Mouse (Mus musculus): Measurements from ENCODE around the gene Rpl24. TPM values are rescaled to one million over a fixed set of nuclear protein-coding genes. Genes with fewer than 3 reads are reported as not detected.

Gene Rpl24
- polyA plus RNA-seq, 1 experiment from 2014 or later = 499 TPM

GRCm38 (mm10) chr16:55986001-55986400 is 19.9 kb downstream of the Rpl24 start:
- H3K36me3 ChIP-seq (ENCODE audit: control insufficient read depth, insufficient read depth) = peaks cover 18% of the 10 kb centered on the region
- H3K27ac ChIP-seq (ENCODE audit: low read length) = no peak overlapping the region
- H3K4me2 ChIP-seq (ENCODE audit: low read length) = no peak overlapping the region
- ATAC-seq = no peak
- H3K27me3 ChIP-seq (replicated peaks; ENCODE audit: control insufficient read depth, insufficient read depth, low read length) = no peaks in the 10 kb centered on the region
- H3K9me3 ChIP-seq (ENCODE audit: control insufficient read depth, low read length) = no peaks in the 10 kb centered on the region
- H3K9ac ChIP-seq (replicated peaks; ENCODE audit: low read depth, low read length) = no peak overlapping the region
- no peak overlapping the region for H3K4me3 ChIP-seq (replicated peaks; ENCODE audit: low read length)
- whole genome bisulfite sequencing = 97% methylated on average over 3 of the region's 3 CpGs
- H3K4me1 ChIP-seq (replicated peaks; ENCODE audit: control insufficient read depth, insufficient read depth, low read length) = no peaks in the 10 kb centered on the region

GRCm38 (mm10) chr16:55990311-55990710 is 24.2 kb downstream of the Rpl24 start:
- H3K4me2 ChIP-seq (ENCODE audit: low read length) = no peak overlapping the region
- H3K9ac ChIP-seq (replicated peaks; ENCODE audit: low read depth, low read length) = no peak overlapping the region
- H3K36me3 ChIP-seq (ENCODE audit: control insufficient read depth, insufficient read depth) = peaks cover 21% of the 10 kb centered on the region
- no peak for ATAC-seq
- no peaks in the 10 kb centered on the region for H3K27me3 ChIP-seq (replicated peaks; ENCODE audit: control insufficient read depth, insufficient read depth, low read length)
- H3K9me3 ChIP-seq (ENCODE audit: control insufficient read depth, low read length) = no peaks in the 10 kb centered on the region
- H3K4me1 ChIP-seq (replicated peaks; ENCODE audit: control insufficient read depth, insufficient read depth, low read length) = no peaks in the 10 kb centered on the region
- H3K4me3 ChIP-seq (replicated peaks; ENCODE audit: low read length) = no peak overlapping the region
- WGBS = 94% methylated on average over 4 of the region's 4 CpGs
- H3K27ac ChIP-seq (ENCODE audit: low read length) = no peak overlapping the region

DNA sequence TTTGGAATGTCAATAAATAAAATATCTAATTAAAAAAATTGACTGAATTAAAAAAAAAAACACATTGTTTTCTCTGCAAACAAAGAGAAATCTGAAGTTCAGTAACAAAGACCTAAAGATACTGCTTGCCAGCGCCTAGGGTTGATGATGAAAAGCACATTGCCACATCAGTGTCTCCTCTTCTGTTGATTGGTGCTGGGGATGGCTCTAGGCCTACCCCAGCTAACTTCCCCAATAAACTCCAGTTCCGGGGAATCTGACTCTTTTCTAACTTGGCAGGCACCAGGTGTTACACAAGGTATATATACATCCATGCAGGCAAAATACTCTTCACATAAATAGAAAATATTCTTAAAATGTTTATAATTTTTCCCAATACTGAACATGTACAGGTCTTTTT is 28.2 kb downstream of the Rpl24 start:
- no peak overlapping the region for H3K4me3 ChIP-seq (replicated peaks; ENCODE audit: low read length)
- no peak for ATAC-seq
- no peak overlapping the region for H3K4me2 ChIP-seq (ENCODE audit: low read length)
- H3K9me3 ChIP-seq (ENCODE audit: control insufficient read depth, low read length) = no peaks in the 10 kb centered on the region
- peaks cover 19% of the 10 kb centered on the region for H3K36me3 ChIP-seq (ENCODE audit: control insufficient read depth, insufficient read depth)
- H3K27me3 ChIP-seq (replicated peaks; ENCODE audit: control insufficient read depth, insufficient read depth, low read length) = no peaks in the 10 kb centered on the region
- H3K27ac ChIP-seq (ENCODE audit: low read length) = no peak overlapping the region
- H3K4me1 ChIP-seq (replicated peaks; ENCODE audit: control insufficient read depth, insufficient read depth, low read length) = no peaks in the 10 kb centered on the region
- 94% methylated on average over 2 of the region's 2 CpGs for WGBS
- no peak overlapping the region for H3K9ac ChIP-seq (replicated peaks; ENCODE audit: low read depth, low read length)

GRCm38 (mm10) chr16:56006798-56007197 is 40.7 kb downstream of the Rpl24 start:
- peaks cover 28% of the 10 kb centered on the region for H3K36me3 ChIP-seq (ENCODE audit: control insufficient read depth, insufficient read depth)
- 95% methylated on average over 11 of the region's 11 CpGs for WGBS
- no peak for ATAC-seq

GRCm38 (mm10) chr16:56008862-56009261 is 42.8 kb downstream of the Rpl24 start:
- peaks cover 17% of the 10 kb centered on the region for H3K36me3 ChIP-seq (ENCODE audit: control insufficient read depth, insufficient read depth)
- 88% methylated on average over 1 of the region's 1 CpGs for WGBS

More at GRCm38 (mm10) chr16:56006798-56007197, 40.7 kb downstream of the Rpl24 start:
- no peak overlapping the region for H3K9ac ChIP-seq (replicated peaks; ENCODE audit: low read depth, low read length)
- no peak overlapping the region for H3K27ac ChIP-seq (ENCODE audit: low read length)
- H3K4me3 ChIP-seq (replicated peaks; ENCODE audit: low read length) = no peak overlapping the region
- no peaks in the 10 kb centered on the region for H3K9me3 ChIP-seq (ENCODE audit: control insufficient read depth, low read length)
- no peaks in the 10 kb centered on the region for H3K4me1 ChIP-seq (replicated peaks; ENCODE audit: control insufficient read depth, insufficient read depth, low read length)
- H3K4me2 ChIP-seq (ENCODE audit: low read length) = no peak overlapping the region
- H3K27me3 ChIP-seq (replicated peaks; ENCODE audit: control insufficient read depth, insufficient read depth, low read length) = no peaks in the 10 kb centered on the region

DNA sequence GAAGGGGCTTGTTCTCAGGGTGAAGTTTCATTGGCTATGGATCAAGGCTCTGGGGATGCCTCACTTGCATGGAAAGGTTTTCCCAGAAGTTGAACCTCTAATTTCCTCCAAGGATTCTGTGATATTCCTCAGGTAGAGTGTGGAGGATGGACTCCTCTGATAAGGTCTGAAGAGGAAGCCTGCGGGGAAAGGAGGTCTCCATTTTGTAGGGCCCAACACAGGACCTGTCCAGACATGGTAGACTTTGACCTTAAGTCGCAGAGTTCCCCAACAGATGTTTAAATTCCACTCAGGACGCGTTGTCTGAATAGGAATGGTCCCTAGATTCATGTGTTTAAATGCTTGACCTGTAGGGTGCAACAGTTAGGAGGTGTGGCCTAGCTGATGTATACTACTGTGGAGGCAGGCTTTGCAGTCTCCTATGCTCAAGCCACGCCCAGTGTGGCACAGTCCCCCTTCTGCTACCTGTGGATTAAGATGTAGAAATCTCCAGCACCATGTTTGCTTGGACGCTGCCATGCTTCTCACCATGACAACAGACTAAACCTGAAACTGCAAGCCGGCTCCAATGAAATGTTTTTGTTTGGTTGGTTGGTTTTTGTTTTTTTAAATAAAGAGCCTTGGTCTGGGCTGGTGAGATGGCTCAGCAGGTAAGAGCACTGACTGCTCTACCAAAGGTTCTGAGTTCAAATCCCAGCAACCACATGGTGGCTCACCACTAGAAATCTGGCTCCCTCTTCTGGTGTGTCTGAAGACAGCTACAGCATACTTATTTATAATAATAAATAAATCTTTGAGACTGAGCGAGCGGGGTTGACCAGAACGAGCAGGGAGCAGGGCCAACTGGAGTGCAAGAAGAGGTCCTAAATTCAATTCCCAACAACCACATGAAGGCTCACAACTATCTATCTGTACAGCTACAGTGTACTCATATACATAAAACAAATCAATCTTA is 47.0 kb downstream of the Rpl24 start:
- ATAC-seq = no peak; the same call in 1 of the 2 replicates

More at GRCm38 (mm10) chr16:56008862-56009261, 42.8 kb downstream of the Rpl24 start:
- Histone ChIP-seq H3K9me3 (ENCODE audit: control insufficient read depth, low read length) (no peaks in the 10 kb centered on the region), H3K4me3 (replicated peaks; ENCODE audit: low read length) (no peak overlapping the region), H3K4me1 (replicated peaks; ENCODE audit: control insufficient read depth, insufficient read depth, low read length) (no peaks in the 10 kb centered on the region), H3K27ac (ENCODE audit: low read length) (no peak overlapping the region), H3K27me3 (replicated peaks; ENCODE audit: control insufficient read depth, insufficient read depth, low read length) (no peaks in the 10 kb centered on the region), H3K4me2 (ENCODE audit: low read length) (no peak overlapping the region), H3K9ac (replicated peaks; ENCODE audit: low read depth, low read length) (no peak overlapping the region)
- ATAC-seq = no peak

GRCm38 (mm10) chr16:56014076-56014475 is 48.0 kb downstream of the Rpl24 start:
- Histone ChIP-seq H3K4me1 (replicated peaks; ENCODE audit: control insufficient read depth, insufficient read depth, low read length) (no peaks in the 10 kb centered on the region), H3K36me3 (ENCODE audit: control insufficient read depth, insufficient read depth) (peaks cover 20% of the 10 kb centered on the region), H3K9ac (replicated peaks; ENCODE audit: low read depth, low read length) (no peak overlapping the region), H3K27me3 (replicated peaks; ENCODE audit: control insufficient read depth, insufficient read depth, low read length) (no peaks in the 10 kb centered on the region), H3K27ac (ENCODE audit: low read length) (no peak overlapping the region), H3K9me3 (ENCODE audit: control insufficient read depth, low read length) (no peaks in the 10 kb centered on the region), H3K4me3 (replicated peaks; ENCODE audit: low read length) (no peak overlapping the region), H3K4me2 (ENCODE audit: low read length) (no peak overlapping the region)
- 91% methylated on average over 7 of the region's 7 CpGs for WGBS
- no peak for ATAC-seq

More for the DNA sequence above, 47.0 kb downstream of the Rpl24 start:
- Histone ChIP-seq H3K27ac (ENCODE audit: low read length) (no peak overlapping the region), H3K27me3 (replicated peaks; ENCODE audit: control insufficient read depth, insufficient read depth, low read length) (no peaks in the 10 kb centered on the region), H3K9me3 (ENCODE audit: control insufficient read depth, low read length) (no peaks in the 10 kb centered on the region), H3K4me3 (replicated peaks; ENCODE audit: low read length) (no peak overlapping the region), H3K36me3 (ENCODE audit: control insufficient read depth, insufficient read depth) (peaks cover 11% of the 10 kb centered on the region), H3K4me2 (ENCODE audit: low read length) (no peak overlapping the region), H3K4me1 (replicated peaks; ENCODE audit: control insufficient read depth, insufficient read depth, low read length) (no peaks in the 10 kb centered on the region), H3K9ac (replicated peaks; ENCODE audit: low read depth, low read length) (no peak overlapping the region)
- WGBS = 92% methylated on average over 10 of the region's 10 CpGs

- Histone ChIP-seq H3K27me3 (replicated peaks; ENCODE audit: control insufficient read depth, insufficient read depth, low read length) (no peaks in the 10 kb centered on the region), H3K36me3 (ENCODE audit: control insufficient read depth, insufficient read depth) (peaks cover 31% of the 10 kb centered on the region), H3K4me3 (replicated peaks; ENCODE audit: low read length) (no peak overlapping the region), H3K4me1 (replicated peaks; ENCODE audit: control insufficient read depth, insufficient read depth, low read length) (no peaks in the 10 kb centered on the region), H3K4me2 (ENCODE audit: low read length) (no peak overlapping the region), H3K9ac (replicated peaks; ENCODE audit: low read depth, low read length) (no peak overlapping the region), H3K9me3 (ENCODE audit: control insufficient read depth, low read length) (no peaks in the 10 kb centered on the region), H3K27ac (ENCODE audit: low read length) (no peak overlapping the region)
- no peak for ATAC-seq
- 95% methylated on average over 7 of the region's 7 CpGs for WGBS
Measured at GRCm38 (mm10) chr16:56019660-56020059, 53.6 kb downstream of the Rpl24 start.

All from forebrain, embryonic 16.5 days (tissue).